Mouse (Mus musculus) heart, postnatal 14 days (tissue): Measurements from ENCODE around the gene Ropn1l. TPM values are rescaled to one million over a fixed set of nuclear protein-coding genes. Genes with fewer than 3 reads are reported as not detected.
A peak's percentile ranks its signal among the peaks of the same experiment; 100 is the strongest.

Experiments
- DNase-seq, 2 experiments: peaks; one replicate each; pipeline ENCODE4 v3.0.0; 2021 to 2022
- intact Hi-C: fragments of 180-260 bp; cut with DNase I; formaldehyde crosslinking; loops from one replicate; pipeline ENCODE4 v1.15.1; 2025
- long read RNA-seq, 2 experiments: library from polyadenylated mRNA; stranded (forward); transcript quantifications; one replicate each; pipeline ENCODE4 v2.0.0; 2021
- total RNA-seq, 2 experiments: library from RNA; stranded (reverse); gene quantifications; 2 replicates each; pipeline ENCODE4 v1.2.3; 2021

The Ropn1l gene
- total RNA-seq: under 1 TPM in 1 of 2 experiments, not detected in 1; 0.29 TPM
- long read RNA-seq, experiment 1: 0 reads
- long read RNA-seq, experiment 2: 0 reads

DNA sequence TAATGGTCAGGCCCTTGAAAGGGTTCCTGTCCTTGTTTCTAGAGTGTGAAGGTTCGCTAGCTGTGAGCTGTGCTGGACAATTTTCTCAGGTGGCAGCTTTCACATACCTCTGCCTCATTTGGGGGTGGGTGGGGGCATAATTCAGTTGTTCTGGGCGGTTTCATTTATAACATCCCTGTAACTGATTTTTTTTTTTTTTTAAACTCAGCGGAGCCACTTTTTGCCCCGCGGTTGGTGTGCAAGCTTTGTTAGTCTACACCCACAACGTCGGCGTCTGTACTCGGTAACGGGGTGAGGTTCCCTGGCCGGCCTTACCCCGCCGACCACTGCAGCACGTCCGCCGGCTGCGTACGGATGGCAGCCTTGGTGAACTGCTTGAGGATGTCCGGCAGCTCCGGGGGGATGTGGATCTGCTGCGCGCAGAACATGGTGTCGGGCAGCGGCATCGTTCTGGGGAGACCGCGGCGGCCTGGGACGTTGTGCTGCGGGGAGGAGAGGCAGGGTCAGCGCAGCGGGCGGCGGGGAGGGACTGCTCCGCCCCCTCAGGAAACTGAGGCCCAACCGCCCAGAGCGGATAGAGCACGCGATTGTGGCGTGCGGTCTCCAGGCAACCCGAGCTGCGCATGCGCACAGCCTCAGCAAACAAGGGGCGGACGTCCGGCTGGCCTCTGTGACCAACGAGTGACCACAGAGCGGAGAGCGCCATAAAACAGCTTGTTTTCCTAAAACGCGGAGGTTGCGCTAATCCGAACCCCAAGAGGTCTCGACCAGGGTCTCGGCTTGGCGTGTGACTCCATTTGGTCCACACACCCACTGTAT lies at the start of gene Ropn1l:
Gene Ropn1l (minus strand): TSS at position 640 of the 819 bp plus-strand sequence.
- intact Hi-C loops: loop anchor here (5.0 to 10.0 kb wide), 2 partner anchors 86 to 131 kb away; partner anchors contain the start of gene Ankrd33b

GRCm38 (mm10) chr15:31502996-31503395 lies 49.5 kb upstream of the Ropn1l start:
- DNase-seq: no peak
- intact Hi-C loops: no loop called here

More for the DNA sequence above, at the start of gene Ropn1l:
- peak; percentile 94 to 96 for DNase-seq

- no peak for DNase-seq
- intact Hi-C loops: no loop called here
Observed at GRCm38 (mm10) chr15:31502313-31502712, 48.8 kb upstream of the Ropn1l start.

GRCm38 (mm10) chr15:31494803-31495202 lies 41.3 kb upstream of the Ropn1l start:
- intact Hi-C loops: no loop called here
- DNase-seq: no peak

DNA sequence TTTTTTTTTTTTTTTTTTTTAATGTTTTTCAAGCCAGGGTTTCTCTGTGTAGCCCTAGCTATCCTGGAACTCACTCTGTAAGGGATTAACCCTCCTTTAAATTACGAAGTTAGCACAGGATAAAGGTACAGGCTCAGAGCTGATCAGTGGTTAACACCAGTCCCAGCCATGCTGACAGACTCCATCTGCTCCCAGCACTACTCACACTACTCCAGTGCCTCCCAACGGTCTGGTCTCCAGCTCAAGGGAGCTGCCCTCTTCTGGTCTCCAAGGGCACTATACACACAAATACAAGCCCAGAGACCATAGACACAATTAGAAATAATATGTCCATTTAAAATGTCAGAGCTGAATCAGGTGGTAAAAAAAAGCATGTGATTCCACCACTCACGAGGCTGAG lies 40.8 kb upstream of the Ropn1l start:
- intact Hi-C loops: no loop called here

DNA sequence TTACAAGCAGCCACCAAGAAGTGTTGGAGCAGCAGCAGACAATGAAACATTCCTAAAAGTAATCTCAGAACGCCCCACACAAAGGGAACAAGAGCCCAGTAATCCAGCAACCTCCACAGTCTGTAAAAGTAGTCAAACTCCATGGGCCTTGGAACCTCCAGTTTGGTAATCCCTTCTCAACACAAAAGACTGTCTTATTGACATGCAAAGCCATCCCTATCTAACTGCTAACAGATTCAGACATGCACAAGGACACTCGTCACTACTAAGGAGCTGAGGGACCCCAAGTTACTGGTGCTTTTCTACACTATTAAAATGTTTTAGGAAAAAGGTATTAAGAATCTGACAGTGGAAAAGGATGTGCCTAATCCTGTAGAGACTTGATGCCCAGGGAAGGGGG lies 33.9 kb upstream of the Ropn1l start:
- DNase-seq: no peak
- intact Hi-C loops: no loop called here

More for the DNA sequence above, 40.8 kb upstream of the Ropn1l start:
- no peak for DNase-seq

DNA sequence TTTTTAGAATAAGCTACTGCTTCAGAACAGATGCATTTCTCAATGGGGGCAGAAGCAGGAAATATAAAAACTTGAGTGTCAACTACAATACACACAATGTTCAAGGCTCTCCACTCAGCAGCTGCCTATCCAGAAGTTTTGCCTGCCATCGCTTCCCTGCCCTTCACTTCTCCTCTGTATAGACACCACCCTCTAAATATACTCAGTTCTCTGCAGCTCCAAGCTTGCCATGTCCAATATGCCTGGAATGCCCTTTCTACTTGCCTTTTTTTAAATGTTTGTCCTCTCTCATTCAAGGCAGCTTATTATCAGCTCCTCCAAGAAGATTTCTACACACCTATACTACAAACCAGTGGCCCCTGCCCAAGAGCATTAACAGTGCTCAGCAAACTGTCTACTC lies 23.1 kb upstream of the Ropn1l start:
- no peak for DNase-seq
- intact Hi-C loops: no loop called here

DNA sequence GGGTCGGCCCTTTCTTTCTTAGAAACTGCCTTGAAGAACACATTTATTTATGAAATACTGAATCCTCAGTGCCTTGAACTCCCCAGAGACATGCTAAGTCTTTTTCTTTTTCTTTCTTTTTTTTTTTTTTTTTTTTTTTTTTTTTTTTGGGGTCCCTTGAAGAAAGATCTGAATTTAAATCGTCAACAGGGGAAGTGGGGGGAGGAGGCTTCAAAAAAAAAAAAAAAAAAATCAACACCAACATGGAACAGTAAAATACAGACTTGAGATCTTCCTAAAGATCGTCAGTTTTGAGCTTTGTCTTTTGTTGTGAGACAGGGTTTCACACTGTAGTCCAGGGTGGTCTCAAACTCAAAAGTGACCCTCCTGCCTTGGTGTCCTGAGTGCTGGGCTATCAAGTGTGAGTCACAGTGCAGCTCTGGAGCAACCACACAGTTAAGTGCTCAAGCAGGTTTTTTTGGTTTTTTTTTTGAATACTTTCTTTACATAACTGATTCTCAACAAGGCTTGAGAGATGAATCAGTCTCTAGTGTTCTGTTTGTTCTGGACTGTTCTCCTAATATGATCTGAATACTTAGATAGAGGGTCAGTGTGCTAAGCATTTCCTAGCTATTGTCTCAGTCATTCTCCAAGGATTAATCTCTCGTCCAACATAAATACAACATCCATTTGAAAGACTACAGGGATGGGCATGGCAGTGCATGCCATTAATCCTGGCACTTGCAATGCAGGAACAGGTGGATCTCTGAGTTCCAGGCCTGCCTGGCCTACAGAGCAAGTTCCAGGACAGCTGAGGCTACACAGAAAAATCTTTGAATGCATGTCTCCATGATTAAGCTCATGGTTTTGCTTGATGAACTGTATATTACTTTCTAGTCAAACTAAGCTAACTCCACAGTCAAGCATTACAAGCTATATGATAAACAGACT lies 19.4 kb upstream of the Ropn1l start:
- intact Hi-C loops: no loop called here

DNA sequence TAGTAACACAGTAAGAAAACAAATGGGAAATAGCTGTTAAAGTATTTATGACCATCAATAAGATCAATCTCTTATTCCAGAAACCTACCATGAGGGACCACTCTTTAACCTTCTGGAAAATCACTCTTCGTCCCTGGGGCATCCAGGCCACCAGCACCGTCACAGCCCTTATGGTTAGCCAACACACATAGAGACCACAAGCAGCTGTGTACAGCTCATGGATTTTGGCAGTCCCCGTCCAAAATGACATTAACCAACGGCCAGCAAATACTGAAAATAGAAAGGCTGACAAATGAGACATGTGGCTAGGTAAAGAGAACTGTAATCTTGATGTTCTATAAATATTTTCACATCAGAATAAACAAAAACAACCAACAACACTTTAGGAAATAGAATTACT lies 18.0 kb upstream of the Ropn1l start:
- no peak for DNase-seq
- intact Hi-C loops: no loop called here

More for the DNA sequence above, 19.4 kb upstream of the Ropn1l start:
- no peak for DNase-seq

DNA sequence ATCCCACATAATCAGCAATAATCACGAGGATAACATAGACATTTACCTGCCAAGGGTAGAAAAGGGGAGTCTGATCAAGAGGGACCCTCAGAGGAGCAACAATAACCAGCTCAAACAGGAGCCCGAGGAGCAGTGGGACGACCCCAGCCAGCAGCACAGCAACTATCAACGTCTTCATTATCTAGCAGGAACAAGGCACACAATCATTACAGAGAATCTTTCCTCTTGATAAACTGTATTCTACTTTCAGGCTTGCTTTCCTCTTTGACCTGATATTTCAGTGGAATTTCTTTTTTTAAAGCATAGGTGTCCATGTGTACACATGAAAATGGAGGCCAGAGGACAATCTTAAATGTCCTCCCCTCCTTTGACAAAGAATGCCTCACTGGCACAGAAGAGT lies 16.0 kb upstream of the Ropn1l start:
- DNase-seq: no peak
- intact Hi-C loops: no loop called here

GRCm38 (mm10) chr15:31468806-31469205 lies 15.3 kb upstream of the Ropn1l start:
- intact Hi-C loops: no loop called here
- DNase-seq: no peak

- intact Hi-C loops: no loop called here
- no peak for DNase-seq
Observed at GRCm38 (mm10) chr15:31466749-31467148, 13.2 kb upstream of the Ropn1l start.

DNA sequence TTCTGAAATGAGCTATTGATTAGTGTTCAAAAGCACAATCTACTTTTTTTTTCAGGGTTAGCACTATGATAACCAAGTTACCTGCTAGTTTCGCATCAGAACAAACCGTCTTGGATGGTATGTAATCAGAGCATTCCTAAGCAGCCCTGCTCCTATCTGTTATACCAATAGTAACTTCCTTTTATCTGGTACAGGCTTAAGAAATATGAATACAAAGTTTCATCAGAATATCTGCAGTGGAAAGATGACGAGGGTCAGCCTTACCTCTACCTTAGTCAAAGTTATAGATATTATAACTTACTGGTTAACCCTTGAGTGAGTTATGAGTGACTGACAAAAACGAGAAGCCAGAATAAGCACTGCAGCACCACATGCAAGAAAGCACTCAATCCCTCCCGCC lies 12.8 kb upstream of the Ropn1l start:
- intact Hi-C loops: no loop called here

GRCm38 (mm10) chr15:31465806-31466205 lies 12.3 kb upstream of the Ropn1l start:
- intact Hi-C loops: no loop called here
- no peak for DNase-seq

More for the DNA sequence above, 12.8 kb upstream of the Ropn1l start:
- no peak for DNase-seq

- intact Hi-C loops: no loop called here
- no peak for DNase-seq
Observed at GRCm38 (mm10) chr15:31460571-31460970, 7.0 kb upstream of the Ropn1l start.

GRCm38 (mm10) chr15:31458081-31458480 lies 4.5 kb upstream of the Ropn1l start:
- intact Hi-C loops: loop anchor here (10.0 kb wide), 1 partner anchor 127 kb away; no protein-coding TSS in a partner anchor
- DNase-seq: no peak

- intact Hi-C loops: loop anchor here (10.0 kb wide), 1 partner anchor 128 kb away; no protein-coding TSS in a partner anchor
- no peak for DNase-seq
Observed at GRCm38 (mm10) chr15:31456381-31456780, 2.8 kb upstream of the Ropn1l start.

DNA sequence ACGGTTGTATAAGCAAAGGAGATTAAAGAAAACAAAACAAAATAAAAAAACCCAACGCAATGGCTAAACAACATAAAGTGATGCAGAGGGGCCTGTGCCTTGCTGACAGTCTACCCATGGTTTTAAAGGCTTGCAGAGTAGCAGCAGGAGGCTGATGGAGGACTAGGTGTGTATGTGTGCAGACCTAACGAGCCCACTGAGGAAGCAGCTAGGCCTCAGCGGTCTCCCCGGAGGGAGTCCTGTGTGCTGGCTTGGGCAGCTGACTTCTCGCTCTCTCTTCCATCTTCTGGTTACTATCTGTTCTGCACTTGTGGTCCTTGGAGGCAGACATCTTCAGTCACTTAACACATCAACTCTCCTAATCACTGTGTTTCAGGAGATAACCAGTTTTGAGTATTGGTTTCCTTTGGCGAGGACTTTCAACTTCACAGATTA lies 1.3 kb upstream of the Ropn1l start:
- DNase-seq: no peak
- intact Hi-C loops: loop anchor here (5.0 to 10.0 kb wide), 2 partner anchors 88 to 130 kb away; partner anchors contain the start of gene Ankrd33b

GRCm38 (mm10) chr15:31454096-31454860 lies 741 bp upstream of the Ropn1l start:
- no peak for DNase-seq
- intact Hi-C loops: loop anchor here (5.0 to 10.0 kb wide), 2 partner anchors 87 to 131 kb away; partner anchors contain the start of gene Ankrd33b
